Mouse (Mus musculus) heart, adult 2 months (tissue): ENCODE data around the gene Mettl8. TPM values are rescaled to one million over a fixed set of nuclear protein-coding genes. Genes with fewer than 3 reads are reported as not detected.

Source experiments
- DNase-seq, 2 experiments: peaks; one replicate each; pipeline ENCODE4 v3.0.0; 2021
- H3K27ac ChIP-seq: fragments of 200-600 bp; 2 replicates; pipeline ENCODE4 v1.8.1; 2022
- H3K27me3 ChIP-seq: fragments of 200-500 bp; 2 replicates; pipeline ENCODE4 v1.6.1; 2012; ENCODE audit warnings: mild to moderate bottlenecking, low read length, inconsistent platforms, mixed read lengths; ENCODE audit not compliant: control insufficient read depth, insufficient read depth
- H3K36me3 ChIP-seq: fragments of 200-500 bp; 2 replicates; pipeline ENCODE4 v1.6.1; 2012; ENCODE audit warnings: low read length, inconsistent platforms; ENCODE audit not compliant: control insufficient read depth, insufficient read depth
- H3K4me1 ChIP-seq: fragments of 200-500 bp; 2 replicates; pipeline ENCODE4 v1.6.1; 2011; ENCODE audit warnings: low read length; ENCODE audit not compliant: control insufficient read depth, insufficient read depth
- H3K4me3 ChIP-seq: fragments of 200-600 bp; 2 replicates; pipeline ENCODE4 v1.8.1; 2022
- H3K79me2 ChIP-seq: fragments of 200-500 bp; replicated peaks from 2 replicates; pipeline ENCODE4 v1.6.1; 2012; ENCODE audit warnings: mild to moderate bottlenecking, inconsistent platforms, low read length, moderate library complexity, mixed read lengths; ENCODE audit not compliant: control insufficient read depth, insufficient read depth
- H3K9ac ChIP-seq: fragments of 200-500 bp; 2 replicates; pipeline ENCODE4 v1.6.1; 2012; ENCODE audit warnings: low read depth, mild to moderate bottlenecking, control low read depth, inconsistent platforms, low read length, mixed read lengths
- CTCF ChIP-seq: fragments of 200-600 bp; IDR thresholded peaks from 2 replicates; pipeline ENCODE4 v1.8.1; 2022; ENCODE audit warnings: antibody characterized with exemption, mild to moderate bottlenecking, moderate library complexity
- EP300 ChIP-seq: fragments of 200-500 bp; IDR thresholded peaks from 2 replicates; pipeline ENCODE4 v1.6.1; 2011; ENCODE audit warnings: low read depth, low read length, control low read depth; ENCODE audit not compliant: insufficient read depth
- POLR2A ChIP-seq: fragments of 200-500 bp; IDR thresholded peaks from 2 replicates; pipeline ENCODE4 v1.6.1; 2011; ENCODE audit warnings: mild to moderate bottlenecking, low read depth, low read length, control low read depth; ENCODE audit not compliant: insufficient read depth
- WGBS: fragments of 180-500 bp; shearing (Covaris S2); methylation state at CpG from one replicate; pipeline ENCODE4 v1.1.7; 2018; 5-methylcytosine and 5-hydroxymethylcytosine counted together
- intact Hi-C: fragments of 180-260 bp; cut with DNase I; formaldehyde crosslinking; loops from one replicate; pipeline ENCODE4 v1.15.1; 2025
- polyA plus RNA-seq: library from polyadenylated mRNA; depleted of rRNA; stranded (reverse); fragments of >200 nt; gene quantifications from 2 replicates; pipeline ENCODE4 v1.2.3, GENCODE M21; 2012
- total RNA-seq, 2 experiments: library from RNA; stranded (reverse); gene quantifications; 2 replicates each; pipeline ENCODE4 v1.2.3; 2021

The Mettl8 gene
- total and polyA plus RNA-seq, 3 experiments, result 3.2 to 4.6 (median 4.3) TPM

- H3K4me3 ChIP-seq, result no peak overlapping the region
- no peak overlapping the region for H3K27ac ChIP-seq
- TF ChIP-seq POLR2A (no peak), CTCF (no peak), EP300 (no peak)
- no peaks in the 10 kb centered on the region; the same call in 1 of the 2 replicates for H3K4me1 ChIP-seq
- no peaks in the 10 kb centered on the region for H3K79me2 ChIP-seq
- no peaks in the 10 kb centered on the region for H3K27me3 ChIP-seq
- DNase-seq, result no peak
- H3K9ac ChIP-seq, result no peak overlapping the region
- WGBS, result 59% methylated on average over 8 of the region's 8 CpGs
- H3K36me3 ChIP-seq, result no peaks in the 10 kb centered on the region
- intact Hi-C loops, result no loop called here
These were observed 34.7 kb downstream of the Mettl8 start for GRCm38 (mm10) chr2:71020674-71021073.

- no peaks in the 10 kb centered on the region for H3K27me3 ChIP-seq
- no peaks in the 10 kb centered on the region for H3K79me2 ChIP-seq
- intact Hi-C loops, result no loop called here
- no peak overlapping the region for H3K9ac ChIP-seq
- no peak for DNase-seq
- H3K4me1 ChIP-seq, result no peaks in the 10 kb centered on the region; the same call in 1 of the 2 replicates
- 60% methylated on average over 8 of the region's 8 CpGs for WGBS
- no peak overlapping the region for H3K4me3 ChIP-seq
- H3K27ac ChIP-seq, result no peak overlapping the region
- no peaks in the 10 kb centered on the region for H3K36me3 ChIP-seq
- TF ChIP-seq POLR2A, result no peak
- no peak for TF ChIP-seq EP300
- no peak for TF ChIP-seq CTCF
These were observed 35.5 kb downstream of the Mettl8 start for GRCm38 (mm10) chr2:71019704-71020375.

GRCm38 (mm10) chr2:71019277-71019676 lies 36.1 kb downstream of the Mettl8 start:
- intact Hi-C loops, result no loop called here
- Histone ChIP-seq H3K4me3 (no peak overlapping the region), H3K79me2 (no peaks in the 10 kb centered on the region), H3K27ac (no peak overlapping the region), H3K4me1 (no peaks in the 10 kb centered on the region; the same call in 1 of the 2 replicates), H3K36me3 (no peaks in the 10 kb centered on the region), H3K27me3 (no peaks in the 10 kb centered on the region), H3K9ac (no peak overlapping the region)
- no peak for DNase-seq
- 47% methylated on average over 9 of the region's 9 CpGs for WGBS
- TF ChIP-seq EP300, result no peak
- TF ChIP-seq CTCF, result no peak
- TF ChIP-seq POLR2A, result no peak

- Histone ChIP-seq H3K27ac (no peak overlapping the region), H3K79me2 (no peaks in the 10 kb centered on the region), H3K9ac (no peak overlapping the region), H3K4me3 (no peak overlapping the region), H3K36me3 (no peaks in the 10 kb centered on the region), H3K4me1 (no peaks in the 10 kb centered on the region), H3K27me3 (no peaks in the 10 kb centered on the region)
- TF ChIP-seq CTCF (no peak), EP300 (no peak), POLR2A (no peak)
- intact Hi-C loops, result no loop called here
- WGBS, result 97% methylated on average over 7 of the region's 7 CpGs
- no peak for DNase-seq
These were observed 41.9 kb downstream of the Mettl8 start for GRCm38 (mm10) chr2:71013521-71013920.

GRCm38 (mm10) chr2:71011816-71012215 lies 43.6 kb downstream of the Mettl8 start:
- H3K27me3 ChIP-seq, result no peaks in the 10 kb centered on the region
- no peak overlapping the region for H3K4me3 ChIP-seq
- 93% methylated on average over 1 of the region's 1 CpGs for WGBS
- intact Hi-C loops, result no loop called here
- H3K27ac ChIP-seq, result no peak overlapping the region
- DNase-seq, result no peak
- no peaks in the 10 kb centered on the region for H3K36me3 ChIP-seq
- TF ChIP-seq EP300 (no peak), CTCF (no peak), POLR2A (no peak)
- H3K4me1 ChIP-seq, result no peaks in the 10 kb centered on the region
- H3K9ac ChIP-seq, result no peak overlapping the region
- H3K79me2 ChIP-seq, result no peaks in the 10 kb centered on the region

GRCm38 (mm10) chr2:71004354-71004753 lies 51.0 kb downstream of the Mettl8 start:
- Histone ChIP-seq H3K4me3 (no peak overlapping the region), H3K79me2 (no peaks in the 10 kb centered on the region), H3K9ac (no peak overlapping the region), H3K4me1 (no peaks in the 10 kb centered on the region), H3K27ac (no peak overlapping the region), H3K27me3 (no peaks in the 10 kb centered on the region), H3K36me3 (no peaks in the 10 kb centered on the region)
- TF ChIP-seq CTCF, result no peak
- TF ChIP-seq POLR2A, result no peak
- TF ChIP-seq EP300, result no peak
- 45% methylated on average over 4 of the region's 4 CpGs for WGBS
- no peak for DNase-seq
- intact Hi-C loops, result no loop called here
